Mouse (Mus musculus): ENCODE data around the gene Hnf4a.

GRCm38 (mm10) chr2:163541568-163542182, 35.1 kb downstream of the Hnf4a start:
- TF ChIP-seq CTCF (IDR thresholded peaks at IDR 0.05; ENCODE audit: low read depth): no peak
- no peak for TF ChIP-seq EP300 (IDR thresholded peaks at IDR 0.05; ENCODE audit: low read depth)

Measured in liver, postnatal 0 days (tissue).